Mouse (Mus musculus) G1E (cell line): ENCODE data around the gene Ap2a1.

Source experiments
- CTCF ChIP-seq: IDR thresholded peaks from 2 replicates; pipeline ENCODE4 v1.5.1; 2012; ENCODE audit warnings: low read depth, low read length, inconsistent platforms, mixed read lengths
- GATA1 ChIP-seq: IDR thresholded peaks from 2 replicates; pipeline ENCODE4 v1.6.1; 2012; ENCODE audit warnings: borderline replicate concordance, low read length, inconsistent platforms, mixed read lengths
- GATA2 ChIP-seq: IDR thresholded peaks from 2 replicates; pipeline ENCODE4 v1.6.1; 2012; ENCODE audit warnings: low read depth, low read length, inconsistent platforms, borderline replicate concordance
- TAL1 ChIP-seq: conservative IDR thresholded peaks from 2 replicates; pipeline ENCODE4 v1.6.1; 2012; ENCODE audit warnings: low read depth, low read length, inconsistent platforms, mixed read lengths

GRCm38 (mm10) chr7:44900632-44901031, 28.7 kb downstream of the Ap2a1 start:
- TF ChIP-seq CTCF (no peak), GATA2 (no peak), TAL1 (no peak), GATA1 (no peak)
